Mouse (Mus musculus): ENCODE data around the gene Snai1.

GRCm38 (mm10) chr2:167552927-167553402 is 15.0 kb downstream of the Snai1 start:
- no peak for TF ChIP-seq CTCF (IDR thresholded peaks at IDR 0.05; ENCODE audit: control insufficient read depth, insufficient read depth, low read length)
- TF ChIP-seq POLR2A (IDR thresholded peaks at IDR 0.05; ENCODE audit: borderline replicate concordance, control insufficient read depth, low read depth, low read length), result no peak

All from bone marrow, adult 2 months (tissue).